Mouse (Mus musculus): ENCODE measurements around the gene Tmem126a. TPM values are rescaled to one million over a fixed set of nuclear protein-coding genes. Genes with fewer than 3 reads are reported as not detected.

The Tmem126a gene
- polyA plus RNA-seq, 1 experiment from 2014 or later: 153 TPM

DNA sequence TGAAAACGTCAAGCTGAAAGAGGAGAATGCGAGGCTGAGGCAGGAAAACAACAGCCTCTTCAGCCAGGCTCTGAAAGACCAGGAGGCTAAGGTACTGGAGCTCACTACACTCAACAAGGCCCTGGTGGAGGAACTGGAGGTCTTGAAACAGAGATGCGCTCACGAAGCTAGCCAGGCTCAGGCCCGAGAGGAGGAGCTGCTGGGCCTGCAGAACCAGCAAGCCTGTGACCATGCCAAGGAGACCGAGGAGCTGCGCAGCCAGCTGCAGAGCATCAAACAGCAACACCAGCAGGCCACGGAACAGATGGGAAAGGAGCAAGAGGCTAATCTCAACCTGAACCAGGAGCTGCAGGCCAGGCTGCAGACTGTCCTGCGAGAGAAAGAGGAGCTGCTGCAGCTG lies 30.0 kb downstream of the Tmem126a start:
- no peaks in the 10 kb centered on the region for H3K36me3 ChIP-seq (ENCODE audit: control insufficient read depth, insufficient read depth, low read length)
- no peaks in the 10 kb centered on the region for H3K27me3 ChIP-seq (ENCODE audit: control insufficient read depth, insufficient read depth, low read length)
- peak overlapping the region; percentile 53 for H3K4me2 ChIP-seq (ENCODE audit: low read depth, low read length)
- no peak for ATAC-seq (ENCODE audit: low read depth)
- 68% methylated on average over 9 of the region's 9 CpGs for WGBS
- H3K4me3 ChIP-seq (ENCODE audit: low read depth, low read length): peak overlapping the region; percentile 34
- peaks cover 5% of the 10 kb centered on the region; the same call in 1 of the 2 replicates for H3K4me1 ChIP-seq (ENCODE audit: control insufficient read depth, insufficient read depth, low read length)
- H3K9ac ChIP-seq (replicated peaks; ENCODE audit: low read depth, low read length): peak overlapping the region; percentile 29; the same call in 1 of the 2 replicates
- H3K9me3 ChIP-seq (ENCODE audit: control insufficient read depth, low read length): no peaks in the 10 kb centered on the region
- no peak overlapping the region for H3K27ac ChIP-seq (ENCODE audit: low read depth, low read length)

DNA sequence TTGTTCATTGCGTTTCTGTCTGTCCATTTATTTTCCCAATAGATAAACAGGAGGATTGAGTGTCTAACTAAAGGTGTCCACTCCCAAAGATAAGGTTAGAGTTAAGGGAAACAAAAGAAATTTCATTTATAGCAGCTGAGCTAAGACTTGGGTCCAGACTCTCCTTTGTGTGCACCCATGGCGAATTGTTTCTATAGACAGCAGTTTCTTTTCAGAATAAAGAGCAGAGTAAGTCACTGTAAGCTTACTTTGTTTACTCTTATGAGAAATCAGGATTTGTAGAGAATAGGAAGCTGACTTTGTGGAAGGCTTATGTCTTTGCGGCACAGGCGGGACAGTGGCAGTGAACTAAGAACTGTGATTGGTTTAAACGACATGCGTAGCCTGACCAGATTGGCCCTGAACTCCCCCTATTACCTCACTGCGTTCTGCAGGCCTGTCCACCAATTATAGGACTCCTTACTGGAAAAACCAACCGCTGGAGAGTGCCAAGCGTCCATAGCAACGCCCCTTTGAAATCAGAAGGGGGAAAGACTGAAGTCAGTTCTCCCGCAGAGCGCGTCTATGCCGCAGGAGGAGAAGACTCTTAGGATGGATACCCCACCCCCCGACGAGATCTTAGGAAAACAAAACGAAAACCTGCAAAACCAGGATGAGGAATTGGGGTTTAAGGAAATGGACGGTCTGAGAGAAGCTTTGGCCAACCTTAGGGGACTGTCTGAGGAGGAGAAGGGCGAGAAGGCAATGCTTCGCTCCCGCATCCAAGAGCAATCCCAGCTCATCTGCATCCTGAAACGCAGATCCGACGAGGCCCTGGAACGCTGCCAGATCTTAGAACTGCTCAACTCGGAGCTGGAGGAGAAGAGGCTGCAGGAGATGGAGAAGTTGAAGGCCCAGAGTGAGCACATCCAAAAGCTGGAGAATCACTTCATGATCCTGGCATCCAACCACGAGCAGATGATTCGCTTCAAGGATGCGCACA lies 30.7 kb downstream of the Tmem126a start, which contains the start of gene Ccdc89:
Ccdc89 (plus strand) TSS at position 558 of the 982 bp plus-strand sequence.
- 29% methylated on average over 29 of the region's 29 CpGs for WGBS
- Histone ChIP-seq H3K27ac (ENCODE audit: low read depth, low read length) (no peak within 1 kb of the TSS), H3K36me3 (ENCODE audit: control insufficient read depth, insufficient read depth, low read length) (no peaks in the 10 kb centered on the region), H3K4me3 (ENCODE audit: low read depth, low read length) (peak within 1 kb of the TSS; percentile 34), H3K4me1 (ENCODE audit: control insufficient read depth, insufficient read depth, low read length) (peaks cover 5% of the 10 kb centered on the region; the same call in 1 of the 2 replicates), H3K9me3 (ENCODE audit: control insufficient read depth, low read length) (no peaks in the 10 kb centered on the region), H3K27me3 (ENCODE audit: control insufficient read depth, insufficient read depth, low read length) (no peaks in the 10 kb centered on the region), H3K9ac (replicated peaks; ENCODE audit: low read depth, low read length) (peak within 1 kb of the TSS; percentile 29), H3K4me2 (ENCODE audit: low read depth, low read length) (peak within 1 kb of the TSS; percentile 53)
- peak; percentile 100 for ATAC-seq (ENCODE audit: low read depth)

DNA sequence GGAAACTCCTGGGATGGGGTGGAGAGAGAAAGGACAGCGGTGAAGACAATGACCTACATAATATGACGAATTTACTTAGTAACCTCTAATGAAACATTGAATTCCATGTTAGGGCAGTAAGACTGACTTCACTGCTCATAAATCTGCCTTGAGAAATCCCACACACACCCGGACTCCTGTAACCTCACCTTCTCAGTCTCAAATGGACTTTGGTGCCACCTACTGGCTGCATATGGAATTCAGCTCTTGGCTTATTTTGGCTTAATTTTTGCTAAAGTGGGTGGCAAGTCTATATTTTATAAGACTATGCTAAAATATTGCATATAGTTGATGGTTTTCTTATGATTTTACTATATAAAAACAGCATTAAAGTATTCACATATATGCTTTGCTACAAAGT lies 47.1 kb downstream of the Tmem126a start:
- ATAC-seq (ENCODE audit: low read depth): peak; percentile 31; the same call in 1 of the 2 replicates
- Histone ChIP-seq H3K9ac (replicated peaks; ENCODE audit: low read depth, low read length) (no peak overlapping the region), H3K4me1 (ENCODE audit: control insufficient read depth, insufficient read depth, low read length) (no peaks in the 10 kb centered on the region), H3K9me3 (ENCODE audit: control insufficient read depth, low read length) (no peaks in the 10 kb centered on the region), H3K27ac (ENCODE audit: low read depth, low read length) (no peak overlapping the region), H3K4me2 (ENCODE audit: low read depth, low read length) (no peak overlapping the region), H3K36me3 (ENCODE audit: control insufficient read depth, insufficient read depth, low read length) (no peaks in the 10 kb centered on the region), H3K4me3 (ENCODE audit: low read depth, low read length) (no peak overlapping the region), H3K27me3 (ENCODE audit: control insufficient read depth, insufficient read depth, low read length) (no peaks in the 10 kb centered on the region)
- WGBS: 46% methylated on average over 3 of the region's 3 CpGs

Other genes starting within 250 kb of the Tmem126a start
- gene Ccdc83, start 191.5 kb downstream of the Tmem126a start, polyA plus RNA-seq (2014; fragmentation: Nextera tagmentation; extraction: Ambion mirVana): not detected in 2 replicates
- gene Sytl2, start 155.0 kb downstream of the Tmem126a start, polyA plus RNA-seq (2014; fragmentation: Nextera tagmentation; extraction: Ambion mirVana): 10.8 and 12.3 TPM in 2 replicates
- gene Ccdc89, start 30.7 kb downstream of the Tmem126a start, polyA plus RNA-seq (2014; fragmentation: Nextera tagmentation; extraction: Ambion mirVana): 1.8 and 2.1 TPM in 2 replicates
- gene Crebzf, start 14.5 kb downstream of the Tmem126a start, polyA plus RNA-seq (2014; fragmentation: Nextera tagmentation; extraction: Ambion mirVana): 49.5 and 54.2 TPM in 2 replicates
- 41.0 and 48.2 TPM in 2 replicates for gene Tmem126b, start 18.8 kb upstream of the Tmem126a start, polyA plus RNA-seq (2014; fragmentation: Nextera tagmentation; extraction: Ambion mirVana)
- gene Dlg2, start 19.4 kb upstream of the Tmem126a start, polyA plus RNA-seq (2014; fragmentation: Nextera tagmentation; extraction: Ambion mirVana): 29.4 and 48.0 TPM in 2 replicates

Measured in neural tube, embryonic 14.5 days (tissue).